Mouse (Mus musculus) liver, adult 2 months (tissue): Measurements from ENCODE around the gene Glcci1. TPM values are rescaled to one million over a fixed set of nuclear protein-coding genes. Genes with fewer than 3 reads are reported as not detected.

ENCODE experiments used
- DNase-seq: peaks from one replicate; pipeline ENCODE4 v3.0.0-alpha.2; 2011; ENCODE audit warnings: low read depth, low spot score; ENCODE audit errors: extremely low read depth
- H3K27ac ChIP-seq: fragments of 200-500 bp; replicated peaks from 2 replicates; pipeline ENCODE4 v1.5.1; 2012; ENCODE audit warnings: low read depth, mild to moderate bottlenecking, control low read depth, inconsistent platforms, low read length; ENCODE audit not compliant: insufficient read depth
- H3K27me3 ChIP-seq: fragments of 200-500 bp; 2 replicates; pipeline ENCODE4 v1.6.1; 2012; ENCODE audit warnings: mild to moderate bottlenecking, moderate library complexity, low read length, inconsistent platforms; ENCODE audit not compliant: control insufficient read depth, insufficient read depth
- H3K36me3 ChIP-seq: fragments of 200-500 bp; 2 replicates; pipeline ENCODE4 v1.6.1; 2012; ENCODE audit warnings: low read length, inconsistent platforms; ENCODE audit not compliant: control insufficient read depth, insufficient read depth
- H3K4me1 ChIP-seq: fragments of 200-500 bp; 2 replicates; pipeline ENCODE4 v1.6.1; 2011; ENCODE audit warnings: low read length; ENCODE audit not compliant: control insufficient read depth, insufficient read depth
- H3K4me3 ChIP-seq: fragments of 200-500 bp; 2 replicates; pipeline ENCODE4 v1.5.1; 2011; ENCODE audit warnings: low read depth, mild to moderate bottlenecking, control low read depth, low read length, moderate library complexity; ENCODE audit not compliant: insufficient read depth
- H3K79me2 ChIP-seq: fragments of 200-500 bp; 2 replicates; pipeline ENCODE4 v1.6.1; 2012; ENCODE audit warnings: inconsistent platforms, mild to moderate bottlenecking, low read length, moderate library complexity; ENCODE audit not compliant: control insufficient read depth, insufficient read depth
- H3K9ac ChIP-seq: fragments of 200-500 bp; 2 replicates; pipeline ENCODE4 v1.6.1; 2012; ENCODE audit warnings: low read depth, mild to moderate bottlenecking, control low read depth, inconsistent platforms, low read length
- CTCF ChIP-seq: fragments of 200-500 bp; IDR thresholded peaks from 2 replicates; pipeline ENCODE4 v1.5.1; 2011; ENCODE audit warnings: low read depth, low read length, control low read depth
- POLR2A ChIP-seq: fragments of 200-500 bp; IDR thresholded peaks from 2 replicates; pipeline ENCODE4 v1.6.1; 2011; ENCODE audit warnings: low read length, control low read depth; ENCODE audit not compliant: insufficient read depth; ENCODE audit errors: extremely low read depth
- WGBS: fragments of 180-500 bp; shearing (Covaris S2); methylation state at CpG from one replicate; pipeline ENCODE4 v1.1.7; 2018; 5-methylcytosine and 5-hydroxymethylcytosine counted together
- polyA plus RNA-seq: library from polyadenylated mRNA; depleted of rRNA; stranded (reverse); fragments of >200 nt; gene quantifications from 2 replicates; pipeline ENCODE4 v1.2.3, GENCODE M21; 2012
- total RNA-seq: library from RNA; depleted of rRNA; stranded (reverse); fragments of >200 nt; gene quantifications from 2 replicates; pipeline ENCODE4 v1.2.3, GENCODE M21; 2014

The Glcci1 gene
- total and polyA plus RNA-seq, 2 experiments = 1.5 to 2.1 TPM

GRCm38 (mm10) chr6:8489266-8489665 is 20.1 kb upstream of the Glcci1 start:
- no peaks in the 10 kb centered on the region for H3K36me3 ChIP-seq
- H3K27me3 ChIP-seq = no peaks in the 10 kb centered on the region
- no peak overlapping the region for H3K27ac ChIP-seq
- TF ChIP-seq POLR2A (no peak), CTCF (no peak)
- DNase-seq = no peak
- 84% methylated on average over 7 of the region's 7 CpGs for WGBS
- H3K79me2 ChIP-seq = no peaks in the 10 kb centered on the region
- H3K4me3 ChIP-seq = no peak overlapping the region
- no peaks in the 10 kb centered on the region for H3K4me1 ChIP-seq
- no peak overlapping the region for H3K9ac ChIP-seq

GRCm38 (mm10) chr6:8489938-8490585 is 19.3 kb upstream of the Glcci1 start:
- H3K79me2 ChIP-seq = no peaks in the 10 kb centered on the region
- no peak for DNase-seq
- H3K4me3 ChIP-seq = no peak overlapping the region
- 93% methylated on average over 1 of the region's 1 CpGs for WGBS
- no peaks in the 10 kb centered on the region for H3K36me3 ChIP-seq
- H3K27me3 ChIP-seq = no peaks in the 10 kb centered on the region
- H3K4me1 ChIP-seq = no peaks in the 10 kb centered on the region
- no peak overlapping the region for H3K9ac ChIP-seq
- no peak overlapping the region for H3K27ac ChIP-seq
- no peak for TF ChIP-seq CTCF
- TF ChIP-seq POLR2A = no peak

GRCm38 (mm10) chr6:8492248-8492647 is 17.2 kb upstream of the Glcci1 start:
- Histone ChIP-seq H3K4me1 (no peaks in the 10 kb centered on the region), H3K4me3 (no peak overlapping the region), H3K79me2 (no peaks in the 10 kb centered on the region), H3K9ac (no peak overlapping the region), H3K27me3 (no peaks in the 10 kb centered on the region), H3K27ac (no peak overlapping the region), H3K36me3 (no peaks in the 10 kb centered on the region)
- WGBS = 92% methylated on average over 3 of the region's 3 CpGs
- TF ChIP-seq POLR2A (no peak), CTCF (no peak)
- no peak for DNase-seq

- Histone ChIP-seq H3K79me2 (no peaks in the 10 kb centered on the region), H3K36me3 (no peaks in the 10 kb centered on the region), H3K27me3 (no peaks in the 10 kb centered on the region), H3K4me3 (no peak overlapping the region), H3K4me1 (no peaks in the 10 kb centered on the region), H3K27ac (no peak overlapping the region), H3K9ac (no peak overlapping the region)
- WGBS = 85% methylated on average over 5 of the region's 5 CpGs
- no peak for TF ChIP-seq POLR2A
- TF ChIP-seq CTCF = no peak
- DNase-seq = no peak
Observed at GRCm38 (mm10) chr6:8495109-8495826, 14.1 kb upstream of the Glcci1 start.

GRCm38 (mm10) chr6:8495827-8496222 is 13.6 kb upstream of the Glcci1 start:
- Histone ChIP-seq H3K79me2 (no peaks in the 10 kb centered on the region), H3K9ac (no peak overlapping the region), H3K4me3 (no peak overlapping the region), H3K27me3 (no peaks in the 10 kb centered on the region), H3K4me1 (no peaks in the 10 kb centered on the region), H3K27ac (no peak overlapping the region), H3K36me3 (no peaks in the 10 kb centered on the region)
- DNase-seq = no peak
- TF ChIP-seq POLR2A (no peak), CTCF (no peak)
- WGBS = 75% methylated on average over 4 of the region's 4 CpGs

- Histone ChIP-seq H3K4me1 (no peaks in the 10 kb centered on the region), H3K4me3 (no peak overlapping the region), H3K9ac (no peak overlapping the region), H3K36me3 (no peaks in the 10 kb centered on the region), H3K27ac (no peak overlapping the region), H3K79me2 (no peaks in the 10 kb centered on the region), H3K27me3 (no peaks in the 10 kb centered on the region)
- TF ChIP-seq CTCF = no peak
- no peak for TF ChIP-seq POLR2A
- WGBS = 85% methylated on average over 6 of the region's 6 CpGs
- DNase-seq = no peak
Observed at GRCm38 (mm10) chr6:8497234-8497867, 12.0 kb upstream of the Glcci1 start.
